Mouse (Mus musculus): Measurements from ENCODE around the gene Pcnx3. TPM values are rescaled to one million over a fixed set of nuclear protein-coding genes. Genes with fewer than 3 reads are reported as not detected.

Gene Pcnx3
- total and polyA plus RNA-seq, 3 experiments = 7.1 to 34.5 (median 28.6) TPM

DNA sequence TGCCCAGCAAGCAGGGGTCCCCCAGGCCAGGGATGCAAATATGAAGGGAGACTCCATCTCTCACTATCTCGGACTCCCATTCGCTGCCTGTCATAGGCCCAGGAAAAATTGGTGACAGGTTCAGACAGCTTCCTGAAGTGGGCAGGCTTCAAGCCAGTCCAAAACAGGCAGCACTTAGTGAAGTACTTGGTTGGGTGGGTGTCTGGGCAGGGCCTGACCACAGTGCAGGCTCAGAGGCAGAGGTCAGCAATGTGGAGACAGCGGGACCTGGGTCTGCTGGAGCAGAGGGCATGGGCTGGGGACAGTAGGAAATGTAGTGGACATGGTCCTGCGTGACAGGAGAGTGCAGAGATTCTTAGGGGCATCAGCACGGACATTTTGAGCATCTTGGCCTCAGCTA, 2.9 kb upstream of the Pcnx3 start:
- H3K4me1 ChIP-seq (ENCODE audit: control insufficient read depth in 1 of 2, insufficient read depth in 2 of 2) = peaks cover 36 to 53% of the 10 kb centered on the region in 2 experiments
- no peak overlapping the region for H3K4me2 ChIP-seq (ENCODE audit: insufficient read depth, low read depth, poor library complexity, severe bottlenecking)
- DNase-seq (ENCODE audit: extremely low read depth) = no peak
- H3K79me2 ChIP-seq (replicated peaks; ENCODE audit: control insufficient read depth, extremely low read depth, insufficient read depth, poor library complexity, severe bottlenecking) = peaks cover 35% of the 10 kb centered on the region
- H3K36me3 ChIP-seq (replicated peaks in 1 of 2; ENCODE audit: control insufficient read depth in 1 of 2, insufficient read depth in 1 of 2, low read length in 1 of 2) = peaks cover 33 to 67% of the 10 kb centered on the region in 2 experiments
- no peaks in the 10 kb centered on the region for H3K9me3 ChIP-seq (replicated peaks; ENCODE audit: low read length)
- 0 out of 2 replicates have a peak overlapping the region, but pooled peaks have one; percentile 5 for H3K9ac ChIP-seq (ENCODE audit: insufficient read depth, low read depth)
- no peak overlapping the region for H3K27ac ChIP-seq (ENCODE audit: insufficient read depth, low read depth)
- no peaks in the 10 kb centered on the region for H3K27me3 ChIP-seq (replicated peaks)
- H3K4me3 ChIP-seq (replicated peaks in 1 of 3; ENCODE audit: low read depth in 2 of 3, low read length in 2 of 3, poor library complexity in 1 of 3) = peak overlapping the region in 1 of 3 experiments; percentile 3
- dilution Hi-C loops (cut with MboI; ENCODE audit: extremely low pct_ligation_motif_present, extremely low pct_unique_long_range_greater_than_20kb, low sequenced_read_pairs) (no loop called here), in situ Hi-C loops (cut with MboI; ENCODE audit: low pct_ligation_motif_present, low pct_unique_long_range_greater_than_20kb, low sequenced_read_pairs) (no loop called here)
- TF ChIP-seq MYC (IDR thresholded peaks at IDR 0.05; ENCODE audit: low read depth, low read length) (no peak), RCOR1 (conservative IDR thresholded peaks at IDR 0.05; ENCODE audit: low read depth, low read length) (no peak)

DNA sequence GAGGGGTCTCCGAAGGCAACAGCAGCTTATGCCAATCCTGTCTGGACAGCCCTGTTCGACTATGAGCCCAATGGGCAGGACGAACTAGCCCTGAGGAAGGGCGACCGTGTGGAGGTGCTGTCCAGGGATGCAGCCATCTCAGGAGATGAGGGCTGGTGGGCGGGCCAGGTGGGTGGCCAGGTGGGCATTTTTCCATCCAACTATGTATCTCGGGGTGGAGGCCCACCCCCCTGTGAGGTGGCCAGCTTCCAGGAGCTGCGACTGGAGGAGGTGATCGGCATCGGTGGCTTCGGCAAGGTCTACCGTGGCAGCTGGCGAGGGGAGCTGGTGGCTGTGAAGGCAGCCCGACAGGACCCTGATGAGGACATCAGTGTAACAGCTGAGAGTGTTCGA, 1.6 kb upstream of the Pcnx3 start:
- peak overlapping the region; percentile 62 for H3K9ac ChIP-seq (ENCODE audit: insufficient read depth, low read depth)
- H3K4me2 ChIP-seq (ENCODE audit: insufficient read depth, low read depth, poor library complexity, severe bottlenecking) = peak overlapping the region; percentile 75
- peaks cover 35% of the 10 kb centered on the region for H3K79me2 ChIP-seq (replicated peaks; ENCODE audit: control insufficient read depth, extremely low read depth, insufficient read depth, poor library complexity, severe bottlenecking)
- peaks cover 28 to 40% of the 10 kb centered on the region in 2 experiments for H3K4me1 ChIP-seq (ENCODE audit: control insufficient read depth in 1 of 2, insufficient read depth in 2 of 2)
- dilution Hi-C loops (cut with MboI; ENCODE audit: extremely low pct_ligation_motif_present, extremely low pct_unique_long_range_greater_than_20kb, low sequenced_read_pairs) = no loop called here
- peak overlapping the region; percentile 51 to 95 (median 83) for H3K4me3 ChIP-seq (replicated peaks in 1 of 3; ENCODE audit: low read depth in 2 of 3, low read length in 2 of 3, poor library complexity in 1 of 3)
- no peak for TF ChIP-seq HCFC1 (IDR thresholded peaks at IDR 0.05; ENCODE audit: low read depth, low read length)
- TF ChIP-seq PAX5 (IDR thresholded peaks at IDR 0.05; ENCODE audit: low read length) = no peak
- TF ChIP-seq ZC3H11A (IDR thresholded peaks at IDR 0.05; ENCODE audit: low read depth, low read length) = no peak
- no peak for TF ChIP-seq SMC3 (IDR thresholded peaks at IDR 0.05; ENCODE audit: low read depth, low read length)
- TF ChIP-seq E2F4 (IDR thresholded peaks at IDR 0.05; ENCODE audit: insufficient replicate concordance, low read depth, low read length) = no peak
- TF ChIP-seq ZNF384 (IDR thresholded peaks at IDR 0.05; ENCODE audit: low read depth, low read length) = no peak
- TF ChIP-seq MEF2A (IDR thresholded peaks at IDR 0.05; ENCODE audit: borderline replicate concordance, low read depth, low read length) = no peak
- TF ChIP-seq ETS1 (conservative IDR thresholded peaks at IDR 0.05; ENCODE audit: low read depth, low read length) = no peak
- TF ChIP-seq NRF1 (IDR thresholded peaks at IDR 0.05; ENCODE audit: low read depth, low read length) = no peak
- TF ChIP-seq POLR2A (IDR thresholded peaks at IDR 0.05; ENCODE audit: low read depth, low read length) = no peak
- no peak for TF ChIP-seq MAX (IDR thresholded peaks at IDR 0.05; ENCODE audit: low read length)
- TF ChIP-seq TCF12 (IDR thresholded peaks at IDR 0.05; ENCODE audit: low read depth, low read length) = no peak
- no peak for TF ChIP-seq MAFK (IDR thresholded peaks at IDR 0.05; ENCODE audit: insufficient replicate concordance, low read length)
- H3K36me3 ChIP-seq (replicated peaks in 1 of 2; ENCODE audit: control insufficient read depth in 1 of 2, insufficient read depth in 1 of 2, low read length in 1 of 2) = peaks cover 36 to 66% of the 10 kb centered on the region in 2 experiments
- DNase-seq (ENCODE audit: extremely low read depth) = no peak
- no peak overlapping the region for H3K27ac ChIP-seq (ENCODE audit: insufficient read depth, low read depth)
- in situ Hi-C loops (cut with MboI; ENCODE audit: low pct_ligation_motif_present, low pct_unique_long_range_greater_than_20kb, low sequenced_read_pairs) = no loop called here
- H3K27me3 ChIP-seq (replicated peaks) = no peaks in the 10 kb centered on the region
- H3K9me3 ChIP-seq (replicated peaks; ENCODE audit: low read length) = no peaks in the 10 kb centered on the region
